Mouse (Mus musculus): Measurements from ENCODE around the gene Ap1g1. TPM values are rescaled to one million over a fixed set of nuclear protein-coding genes. Genes with fewer than 3 reads are reported as not detected.

Gene Ap1g1
- polyA plus RNA-seq, 1 experiment from 2014 or later = 24.7 TPM

GRCm38 (mm10) chr8:109790938-109791337 is 12.6 kb downstream of the Ap1g1 start:
- H3K4me3 ChIP-seq = no peak overlapping the region
- no peaks in the 10 kb centered on the region for H3K27me3 ChIP-seq
- peaks cover 10% of the 10 kb centered on the region; the same call in 1 of the 2 replicates for H3K4me1 ChIP-seq (replicated peaks)
- no peak overlapping the region for H3K9ac ChIP-seq
- H3K9me3 ChIP-seq (replicated peaks) = no peaks in the 10 kb centered on the region
- ATAC-seq (replicated peaks; ENCODE audit: insufficient number of reproducible peaks, insufficient read depth, low FRiP score, low read depth) = no peak
- H3K27ac ChIP-seq = no peak overlapping the region
- H3K36me3 ChIP-seq = no peaks in the 10 kb centered on the region
- WGBS = 77% methylated on average over 2 of the region's 2 CpGs
- no peak overlapping the region for H3K4me2 ChIP-seq

- ATAC-seq (replicated peaks; ENCODE audit: insufficient number of reproducible peaks, insufficient read depth, low FRiP score, low read depth) = no peak
- no peak overlapping the region for H3K4me2 ChIP-seq
- 44% methylated on average over 1 of the region's 1 CpGs for WGBS
- peaks cover 26% of the 10 kb centered on the region for H3K4me1 ChIP-seq (replicated peaks)
- H3K9ac ChIP-seq = no peak overlapping the region
- no peak overlapping the region for H3K4me3 ChIP-seq
- no peaks in the 10 kb centered on the region for H3K36me3 ChIP-seq
- no peak overlapping the region for H3K27ac ChIP-seq
- no peaks in the 10 kb centered on the region for H3K9me3 ChIP-seq (replicated peaks)
- no peaks in the 10 kb centered on the region for H3K27me3 ChIP-seq
These were observed 16.8 kb downstream of the Ap1g1 start for GRCm38 (mm10) chr8:109795166-109795565.

- H3K4me3 ChIP-seq = no peak overlapping the region
- no peak for ATAC-seq (replicated peaks; ENCODE audit: insufficient number of reproducible peaks, insufficient read depth, low FRiP score, low read depth)
- no peak overlapping the region for H3K27ac ChIP-seq
- no peak overlapping the region for H3K9ac ChIP-seq
- H3K27me3 ChIP-seq = no peaks in the 10 kb centered on the region
- no peaks in the 10 kb centered on the region for H3K9me3 ChIP-seq (replicated peaks)
- no peaks in the 10 kb centered on the region for H3K36me3 ChIP-seq
- peaks cover 16% of the 10 kb centered on the region for H3K4me1 ChIP-seq (replicated peaks)
- no peak overlapping the region for H3K4me2 ChIP-seq
These were observed 20.4 kb downstream of the Ap1g1 start for GRCm38 (mm10) chr8:109798721-109799120.

GRCm38 (mm10) chr8:109799245-109799644 is 20.9 kb downstream of the Ap1g1 start:
- no peak for ATAC-seq (replicated peaks; ENCODE audit: insufficient number of reproducible peaks, insufficient read depth, low FRiP score, low read depth)
- WGBS = 41% methylated on average over 4 of the region's 4 CpGs
- Histone ChIP-seq H3K4me2 (no peak overlapping the region), H3K27ac (peak overlapping the region; percentile 32), H3K4me1 (replicated peaks) (peaks cover 16% of the 10 kb centered on the region), H3K4me3 (no peak overlapping the region), H3K9ac (no peak overlapping the region), H3K27me3 (no peaks in the 10 kb centered on the region), H3K36me3 (no peaks in the 10 kb centered on the region), H3K9me3 (replicated peaks) (no peaks in the 10 kb centered on the region)

GRCm38 (mm10) chr8:109800325-109800724 is 22.0 kb downstream of the Ap1g1 start:
- Histone ChIP-seq H3K36me3 (no peaks in the 10 kb centered on the region), H3K27me3 (no peaks in the 10 kb centered on the region), H3K27ac (no peak overlapping the region), H3K9ac (no peak overlapping the region), H3K9me3 (replicated peaks) (no peaks in the 10 kb centered on the region), H3K4me1 (replicated peaks) (peaks cover 16% of the 10 kb centered on the region), H3K4me2 (no peak overlapping the region), H3K4me3 (no peak overlapping the region)
- ATAC-seq (replicated peaks; ENCODE audit: insufficient number of reproducible peaks, insufficient read depth, low FRiP score, low read depth) = no peak
- 77% methylated on average over 2 of the region's 2 CpGs for WGBS

GRCm38 (mm10) chr8:109803211-109803610 is 24.9 kb downstream of the Ap1g1 start:
- WGBS = 89% methylated on average over 3 of the region's 3 CpGs
- H3K9me3 ChIP-seq (replicated peaks) = no peaks in the 10 kb centered on the region

GRCm38 (mm10) chr8:109803801-109804200 is 25.4 kb downstream of the Ap1g1 start:
- no peak overlapping the region for H3K4me3 ChIP-seq
- no peak overlapping the region for H3K4me2 ChIP-seq
- no peaks in the 10 kb centered on the region for H3K36me3 ChIP-seq
- H3K27ac ChIP-seq = no peak overlapping the region
- H3K9me3 ChIP-seq (replicated peaks) = no peaks in the 10 kb centered on the region
- H3K9ac ChIP-seq = no peak overlapping the region
- H3K27me3 ChIP-seq = no peaks in the 10 kb centered on the region
- H3K4me1 ChIP-seq (replicated peaks) = peaks cover 17% of the 10 kb centered on the region
- no peak for ATAC-seq (replicated peaks; ENCODE audit: insufficient number of reproducible peaks, insufficient read depth, low FRiP score, low read depth)
- WGBS = 88% methylated on average over 3 of the region's 3 CpGs

More at GRCm38 (mm10) chr8:109803211-109803610, 24.9 kb downstream of the Ap1g1 start:
- Histone ChIP-seq H3K27me3 (no peaks in the 10 kb centered on the region), H3K27ac (no peak overlapping the region), H3K9ac (no peak overlapping the region), H3K4me1 (replicated peaks) (peaks cover 22% of the 10 kb centered on the region), H3K36me3 (no peaks in the 10 kb centered on the region), H3K4me2 (no peak overlapping the region), H3K4me3 (no peak overlapping the region)
- no peak for ATAC-seq (replicated peaks; ENCODE audit: insufficient number of reproducible peaks, insufficient read depth, low FRiP score, low read depth)

- WGBS = 50% methylated on average over 3 of the region's 3 CpGs
- no peak for ATAC-seq (replicated peaks; ENCODE audit: insufficient number of reproducible peaks, insufficient read depth, low FRiP score, low read depth)
- Histone ChIP-seq H3K36me3 (no peaks in the 10 kb centered on the region), H3K27me3 (no peaks in the 10 kb centered on the region), H3K9ac (no peak overlapping the region), H3K9me3 (replicated peaks) (no peaks in the 10 kb centered on the region), H3K4me1 (replicated peaks) (peaks cover 15% of the 10 kb centered on the region), H3K27ac (0 out of 2 replicates have a peak overlapping the region, but pooled peaks have one; percentile 31), H3K4me2 (no peak overlapping the region), H3K4me3 (no peak overlapping the region)
These were observed 28.2 kb downstream of the Ap1g1 start for GRCm38 (mm10) chr8:109806522-109806921.

GRCm38 (mm10) chr8:109807401-109808119 is 29.2 kb downstream of the Ap1g1 start:
- WGBS = 80% methylated on average over 7 of the region's 7 CpGs
- H3K4me3 ChIP-seq = no peak overlapping the region

GRCm38 (mm10) chr8:109808120-109808447 is 29.7 kb downstream of the Ap1g1 start:
- no peaks in the 10 kb centered on the region for H3K9me3 ChIP-seq (replicated peaks)
- ATAC-seq (replicated peaks; ENCODE audit: insufficient number of reproducible peaks, insufficient read depth, low FRiP score, low read depth) = no peak

More at GRCm38 (mm10) chr8:109807401-109808119, 29.2 kb downstream of the Ap1g1 start:
- Histone ChIP-seq H3K36me3 (no peaks in the 10 kb centered on the region), H3K9ac (no peak overlapping the region), H3K27ac (no peak overlapping the region), H3K4me2 (no peak overlapping the region), H3K4me1 (replicated peaks) (peaks cover 15% of the 10 kb centered on the region), H3K27me3 (no peaks in the 10 kb centered on the region), H3K9me3 (replicated peaks) (no peaks in the 10 kb centered on the region)
- no peak for ATAC-seq (replicated peaks; ENCODE audit: insufficient number of reproducible peaks, insufficient read depth, low FRiP score, low read depth)

GRCm38 (mm10) chr8:109810434-109810833 is 32.1 kb downstream of the Ap1g1 start:
- H3K4me3 ChIP-seq = no peak overlapping the region
- peaks cover 15% of the 10 kb centered on the region for H3K4me1 ChIP-seq (replicated peaks)
- no peaks in the 10 kb centered on the region for H3K27me3 ChIP-seq
- no peak overlapping the region for H3K9ac ChIP-seq
- no peak overlapping the region for H3K4me2 ChIP-seq
- H3K36me3 ChIP-seq = no peaks in the 10 kb centered on the region
- no peak for ATAC-seq (replicated peaks; ENCODE audit: insufficient number of reproducible peaks, insufficient read depth, low FRiP score, low read depth)
- 46% methylated on average over 3 of the region's 3 CpGs for WGBS
- 0 out of 2 replicates have a peak overlapping the region, but pooled peaks have one; percentile 40 for H3K27ac ChIP-seq
- no peaks in the 10 kb centered on the region for H3K9me3 ChIP-seq (replicated peaks)

More at GRCm38 (mm10) chr8:109808120-109808447, 29.7 kb downstream of the Ap1g1 start:
- H3K9ac ChIP-seq = no peak overlapping the region
- H3K27me3 ChIP-seq = no peaks in the 10 kb centered on the region
- H3K4me3 ChIP-seq = no peak overlapping the region
- no peak overlapping the region for H3K4me2 ChIP-seq
- no peak overlapping the region for H3K27ac ChIP-seq
- H3K4me1 ChIP-seq (replicated peaks) = peaks cover 15% of the 10 kb centered on the region
- H3K36me3 ChIP-seq = no peaks in the 10 kb centered on the region

GRCm38 (mm10) chr8:109815268-109815667 is 36.9 kb downstream of the Ap1g1 start:
- Histone ChIP-seq H3K9ac (no peak overlapping the region), H3K4me3 (no peak overlapping the region), H3K4me2 (no peak overlapping the region), H3K9me3 (replicated peaks) (no peaks in the 10 kb centered on the region), H3K36me3 (no peaks in the 10 kb centered on the region), H3K4me1 (replicated peaks) (peaks cover 16% of the 10 kb centered on the region), H3K27me3 (no peaks in the 10 kb centered on the region), H3K27ac (no peak overlapping the region)
- 55% methylated on average over 2 of the region's 2 CpGs for WGBS
- ATAC-seq (replicated peaks; ENCODE audit: insufficient number of reproducible peaks, insufficient read depth, low FRiP score, low read depth) = no peak

Data from heart, embryonic 15.5 days (tissue).